Mouse (Mus musculus): Measurements from ENCODE around the gene Tnks2. TPM values are rescaled to one million over a fixed set of nuclear protein-coding genes. Genes with fewer than 3 reads are reported as not detected.
A peak's percentile ranks its signal among the peaks of the same experiment; 100 is the strongest.
"Not testable (repeated sequence)": the region's sequence is repeated elsewhere in the genome, so short reads cannot be mapped to it uniquely, and the experiment has no call there.

Gene Tnks2
- polyA plus RNA-seq, 1 experiment from 2014 or later: 52.3 TPM

GRCm38 (mm10) chr19:36808426-36809105, 25.5 kb upstream of the Tnks2 start:
- Histone ChIP-seq H3K4me1 (0 out of 2 replicates have a peak, but pooled peaks cover 3% of the 10 kb centered on the region), H3K27me3 (no peaks in the 10 kb centered on the region), H3K36me3 (no peaks in the 10 kb centered on the region), H3K4me2 (replicated peaks) (peak overlapping the region; percentile 41), H3K9ac (no peak overlapping the region), H3K27ac (no peak overlapping the region), H3K9me3 (no peaks in the 10 kb centered on the region), H3K4me3 (no peak overlapping the region)
- ATAC-seq (ENCODE audit: low FRiP score, low read depth): no peak
- WGBS: 51% methylated on average over 21 of the region's 21 CpGs

GRCm38 (mm10) chr19:36809476-36810168, 24.4 kb upstream of the Tnks2 start:
- ATAC-seq (ENCODE audit: low FRiP score, low read depth): no peak
- Histone ChIP-seq H3K36me3 (no peaks in the 10 kb centered on the region), H3K4me2 (replicated peaks) (no peak overlapping the region), H3K27ac (no peak overlapping the region), H3K4me3 (no peak overlapping the region), H3K27me3 (no peaks in the 10 kb centered on the region), H3K4me1 (0 out of 2 replicates have a peak, but pooled peaks cover 3% of the 10 kb centered on the region), H3K9ac (no peak overlapping the region), H3K9me3 (no peaks in the 10 kb centered on the region)
- 33% methylated on average over 12 of the region's 12 CpGs for WGBS

GRCm38 (mm10) chr19:36812011-36812410, 22.0 kb upstream of the Tnks2 start:
- Histone ChIP-seq H3K9me3 (no peaks in the 10 kb centered on the region), H3K9ac (no peak overlapping the region), H3K27me3 (no peaks in the 10 kb centered on the region), H3K4me2 (replicated peaks) (no peak overlapping the region), H3K36me3 (no peaks in the 10 kb centered on the region), H3K4me3 (no peak overlapping the region), H3K4me1 (peaks cover 7% of the 10 kb centered on the region; the same call in 1 of the 2 replicates), H3K27ac (no peak overlapping the region)
- ATAC-seq (ENCODE audit: low FRiP score, low read depth): no peak
- 56% methylated on average over 8 of the region's 8 CpGs for WGBS

GRCm38 (mm10) chr19:36815396-36816271, 18.4 kb upstream of the Tnks2 start:
- WGBS: 18% methylated on average over 32 of the region's 32 CpGs
- peak overlapping the region; percentile 54 for H3K9ac ChIP-seq
- ATAC-seq (ENCODE audit: low FRiP score, low read depth): peak; percentile 85

GRCm38 (mm10) chr19:36818141-36818885, 15.7 kb upstream of the Tnks2 start:
- peak; percentile 19; the same call in 1 of the 2 replicates for ATAC-seq (ENCODE audit: low FRiP score, low read depth)

More at GRCm38 (mm10) chr19:36815396-36816271, 18.4 kb upstream of the Tnks2 start:
- Histone ChIP-seq H3K9me3 (no peaks in the 10 kb centered on the region), H3K27ac (no peak overlapping the region), H3K27me3 (no peaks in the 10 kb centered on the region), H3K36me3 (no peaks in the 10 kb centered on the region), H3K4me3 (peak overlapping the region; percentile 26), H3K4me1 (peaks cover 9% of the 10 kb centered on the region), H3K4me2 (replicated peaks) (peak overlapping the region; percentile 58)

GRCm38 (mm10) chr19:36819199-36819598, 14.8 kb upstream of the Tnks2 start:
- Histone ChIP-seq H3K4me1 (peaks cover 9% of the 10 kb centered on the region), H3K36me3 (no peaks in the 10 kb centered on the region), H3K9ac (no peak overlapping the region), H3K9me3 (no peaks in the 10 kb centered on the region), H3K4me2 (replicated peaks) (no peak overlapping the region), H3K27me3 (no peaks in the 10 kb centered on the region), H3K27ac (no peak overlapping the region), H3K4me3 (no peak overlapping the region)
- no peak for ATAC-seq (ENCODE audit: low FRiP score, low read depth)
- WGBS: 51% methylated on average over 6 of the region's 6 CpGs

More at GRCm38 (mm10) chr19:36818141-36818885, 15.7 kb upstream of the Tnks2 start:
- H3K4me1 ChIP-seq: peaks cover 9% of the 10 kb centered on the region
- H3K27me3 ChIP-seq: no peaks in the 10 kb centered on the region
- H3K9ac ChIP-seq: peak overlapping the region; percentile 55
- no peak overlapping the region for H3K27ac ChIP-seq
- peak overlapping the region; percentile 67 for H3K4me2 ChIP-seq (replicated peaks)
- 5% methylated on average over 22 of the region's 22 CpGs for WGBS
- H3K4me3 ChIP-seq: peak overlapping the region; percentile 40
- H3K9me3 ChIP-seq: no peaks in the 10 kb centered on the region
- no peaks in the 10 kb centered on the region for H3K36me3 ChIP-seq

- Histone ChIP-seq H3K9me3 (no peaks in the 10 kb centered on the region), H3K27me3 (no peaks in the 10 kb centered on the region), H3K4me1 (peaks cover 7% of the 10 kb centered on the region), H3K9ac (no peak overlapping the region), H3K27ac (no peak overlapping the region), H3K4me3 (no peak overlapping the region), H3K36me3 (no peaks in the 10 kb centered on the region), H3K4me2 (replicated peaks) (no peak overlapping the region)
- no peak for ATAC-seq (ENCODE audit: low FRiP score, low read depth)
- WGBS: 83% methylated on average over 4 of the region's 4 CpGs
Measured at GRCm38 (mm10) chr19:36820469-36820868, 13.6 kb upstream of the Tnks2 start.

GRCm38 (mm10) chr19:36821301-36821700, 12.7 kb upstream of the Tnks2 start:
- H3K4me1 ChIP-seq; H3K36me3 ChIP-seq; H3K27me3 ChIP-seq; H3K4me2 ChIP-seq (replicated peaks); ATAC-seq (ENCODE audit: low FRiP score, low read depth); H3K9me3 ChIP-seq; H3K27ac ChIP-seq; H3K9ac ChIP-seq; H3K4me3 ChIP-seq: not testable (repeated sequence)
- WGBS: 71% methylated on average over 6 of the region's 6 CpGs

- Histone ChIP-seq H3K27ac (no peak overlapping the region), H3K9ac (no peak overlapping the region), H3K27me3 (no peaks in the 10 kb centered on the region), H3K4me3 (no peak overlapping the region), H3K36me3 (no peaks in the 10 kb centered on the region), H3K9me3 (no peaks in the 10 kb centered on the region), H3K4me1 (peaks cover 6% of the 10 kb centered on the region), H3K4me2 (replicated peaks) (no peak overlapping the region)
- ATAC-seq (ENCODE audit: low FRiP score, low read depth): no peak
- WGBS: 97% methylated on average over 4 of the region's 4 CpGs
Measured at GRCm38 (mm10) chr19:36822701-36823100, 11.3 kb upstream of the Tnks2 start.

- ATAC-seq (ENCODE audit: low FRiP score, low read depth): no peak
- no peak overlapping the region for H3K9ac ChIP-seq
- H3K4me2 ChIP-seq (replicated peaks): no peak overlapping the region
- H3K4me3 ChIP-seq: no peak overlapping the region
- no peaks in the 10 kb centered on the region for H3K9me3 ChIP-seq
- 92% methylated on average over 5 of the region's 5 CpGs for WGBS
- no peaks in the 10 kb centered on the region for H3K36me3 ChIP-seq
- H3K4me1 ChIP-seq: no peaks in the 10 kb centered on the region
- H3K27ac ChIP-seq: no peak overlapping the region
- no peaks in the 10 kb centered on the region for H3K27me3 ChIP-seq
Measured at GRCm38 (mm10) chr19:36827650-36828049, 6.4 kb upstream of the Tnks2 start.

- Histone ChIP-seq H3K27ac (no peak overlapping the region), H3K4me1 (peaks cover 6% of the 10 kb centered on the region), H3K9me3 (no peaks in the 10 kb centered on the region), H3K27me3 (no peaks in the 10 kb centered on the region), H3K4me2 (replicated peaks) (no peak overlapping the region), H3K4me3 (no peak overlapping the region), H3K9ac (no peak overlapping the region), H3K36me3 (no peaks in the 10 kb centered on the region)
- ATAC-seq (ENCODE audit: low FRiP score, low read depth): no peak
- WGBS: 64% methylated on average over 8 of the region's 8 CpGs
Measured at GRCm38 (mm10) chr19:36828322-36828721, 5.7 kb upstream of the Tnks2 start.

Measured in limb, embryonic 13.5 days (tissue).